Mouse (Mus musculus) heart, adult 2 months (tissue): ENCODE data around the gene Zfp62. TPM values are rescaled to one million over a fixed set of nuclear protein-coding genes. Genes with fewer than 3 reads are reported as not detected.
"Not testable (repeated sequence)": the region's sequence is repeated elsewhere in the genome, so short reads cannot be mapped to it uniquely, and the experiment has no call there.

Source experiments
- DNase-seq, 2 experiments: peaks; one replicate each; pipeline ENCODE4 v3.0.0; 2021
- H3K27ac ChIP-seq: fragments of 200-600 bp; 2 replicates; pipeline ENCODE4 v1.8.1; 2022
- H3K27me3 ChIP-seq: fragments of 200-500 bp; 2 replicates; pipeline ENCODE4 v1.6.1; 2012; ENCODE audit warnings: mild to moderate bottlenecking, low read length, inconsistent platforms, mixed read lengths; ENCODE audit not compliant: control insufficient read depth, insufficient read depth
- H3K36me3 ChIP-seq: fragments of 200-500 bp; 2 replicates; pipeline ENCODE4 v1.6.1; 2012; ENCODE audit warnings: low read length, inconsistent platforms; ENCODE audit not compliant: control insufficient read depth, insufficient read depth
- H3K4me1 ChIP-seq: fragments of 200-500 bp; 2 replicates; pipeline ENCODE4 v1.6.1; 2011; ENCODE audit warnings: low read length; ENCODE audit not compliant: control insufficient read depth, insufficient read depth
- H3K4me3 ChIP-seq: fragments of 200-600 bp; 2 replicates; pipeline ENCODE4 v1.8.1; 2022
- H3K79me2 ChIP-seq: fragments of 200-500 bp; replicated peaks from 2 replicates; pipeline ENCODE4 v1.6.1; 2012; ENCODE audit warnings: mild to moderate bottlenecking, inconsistent platforms, low read length, moderate library complexity, mixed read lengths; ENCODE audit not compliant: control insufficient read depth, insufficient read depth
- H3K9ac ChIP-seq: fragments of 200-500 bp; 2 replicates; pipeline ENCODE4 v1.6.1; 2012; ENCODE audit warnings: low read depth, mild to moderate bottlenecking, control low read depth, inconsistent platforms, low read length, mixed read lengths
- CTCF ChIP-seq: fragments of 200-600 bp; IDR thresholded peaks from 2 replicates; pipeline ENCODE4 v1.8.1; 2022; ENCODE audit warnings: antibody characterized with exemption, mild to moderate bottlenecking, moderate library complexity
- EP300 ChIP-seq: fragments of 200-500 bp; IDR thresholded peaks from 2 replicates; pipeline ENCODE4 v1.6.1; 2011; ENCODE audit warnings: low read depth, low read length, control low read depth; ENCODE audit not compliant: insufficient read depth
- POLR2A ChIP-seq: fragments of 200-500 bp; IDR thresholded peaks from 2 replicates; pipeline ENCODE4 v1.6.1; 2011; ENCODE audit warnings: mild to moderate bottlenecking, low read depth, low read length, control low read depth; ENCODE audit not compliant: insufficient read depth
- WGBS: fragments of 180-500 bp; shearing (Covaris S2); methylation state at CpG from one replicate; pipeline ENCODE4 v1.1.7; 2018; 5-methylcytosine and 5-hydroxymethylcytosine counted together
- intact Hi-C: fragments of 180-260 bp; cut with DNase I; formaldehyde crosslinking; loops from one replicate; pipeline ENCODE4 v1.15.1; 2025
- polyA plus RNA-seq: library from polyadenylated mRNA; depleted of rRNA; stranded (reverse); fragments of >200 nt; gene quantifications from 2 replicates; pipeline ENCODE4 v1.2.3, GENCODE M21; 2012
- total RNA-seq, 2 experiments: library from RNA; stranded (reverse); gene quantifications; 2 replicates each; pipeline ENCODE4 v1.2.3; 2021

The Zfp62 gene
- total and polyA plus RNA-seq, 3 experiments = 2.9 to 28.9 (median 23.9) TPM

- peaks cover 3% of the 10 kb centered on the region for H3K36me3 ChIP-seq
- H3K27me3 ChIP-seq = no peaks in the 10 kb centered on the region
- TF ChIP-seq POLR2A (no peak), CTCF (no peak), EP300 (no peak)
- intact Hi-C loops = no loop called here
- no peak overlapping the region for H3K9ac ChIP-seq
- H3K4me1 ChIP-seq = peaks cover 1% of the 10 kb centered on the region
- H3K4me3 ChIP-seq = no peak overlapping the region
- 75% methylated on average over 8 of the region's 8 CpGs for WGBS
- no peak for DNase-seq
- H3K79me2 ChIP-seq = no peaks in the 10 kb centered on the region
- H3K27ac ChIP-seq = no peak overlapping the region; the same call in 1 of the 2 replicates
Observed at GRCm38 (mm10) chr11:49175345-49175744, 27.7 kb upstream of the Zfp62 start.

- DNase-seq, H3K4me3 ChIP-seq, H3K36me3 ChIP-seq, intact Hi-C loops, H3K4me1 ChIP-seq, H3K9ac ChIP-seq, H3K79me2 ChIP-seq, H3K27me3 ChIP-seq: not testable (repeated sequence)
- WGBS = 45% methylated on average over 4 of the region's 4 CpGs
- peak overlapping the region; percentile 26 for H3K27ac ChIP-seq
Observed at GRCm38 (mm10) chr11:49176047-49176779, 26.9 kb upstream of the Zfp62 start.

- no peak for DNase-seq
- Histone ChIP-seq H3K9ac (no peak overlapping the region), H3K79me2 (no peaks in the 10 kb centered on the region), H3K4me1 (peaks cover 1% of the 10 kb centered on the region; the same call in 1 of the 2 replicates), H3K27ac (peak overlapping the region; percentile 49), H3K36me3 (peaks cover 10% of the 10 kb centered on the region), H3K27me3 (no peaks in the 10 kb centered on the region), H3K4me3 (no peak overlapping the region)
- intact Hi-C loops = loop anchor here (5.0 kb wide), 1 partner anchor 36 kb away; no protein-coding TSS in a partner anchor
- 28% methylated on average over 1 of the region's 1 CpGs for WGBS
- TF ChIP-seq EP300 = no peak
- TF ChIP-seq CTCF = no peak
- TF ChIP-seq POLR2A = no peak
Observed at GRCm38 (mm10) chr11:49183172-49183571, 19.9 kb upstream of the Zfp62 start.

- TF ChIP-seq POLR2A = no peak
- TF ChIP-seq CTCF = peak; percentile 70
- TF ChIP-seq EP300 = no peak
- WGBS = 46% methylated on average over 6 of the region's 6 CpGs
- Histone ChIP-seq H3K9ac (peak overlapping the region; percentile 53), H3K27ac (peak overlapping the region; percentile 85), H3K4me1 (peaks cover 1% of the 10 kb centered on the region; the same call in 1 of the 2 replicates), H3K36me3 (peaks cover 7% of the 10 kb centered on the region), H3K79me2 (no peaks in the 10 kb centered on the region), H3K27me3 (no peaks in the 10 kb centered on the region), H3K4me3 (peak overlapping the region; percentile 40)
- intact Hi-C loops = loop anchor here (2.0 to 5.0 kb wide), 3 partner anchors 72 to 314 kb away; partner anchors contain the start of genes Irgm1 and Olfr1396
- DNase-seq = no peak
Observed at GRCm38 (mm10) chr11:49186452-49186851, 16.6 kb upstream of the Zfp62 start.

- Histone ChIP-seq H3K9ac (peak within 1 kb of the TSS; percentile 53), H3K79me2 (no peaks in the 10 kb centered on the region), H3K27ac (peak within 1 kb of the TSS; percentile 85), H3K4me3 (peak within 1 kb of the TSS; percentile 40), H3K4me1 (peaks cover 1% of the 10 kb centered on the region; the same call in 1 of the 2 replicates), H3K36me3 (peaks cover 2% of the 10 kb centered on the region; the same call in 1 of the 2 replicates), H3K27me3 (no peaks in the 10 kb centered on the region)
- intact Hi-C loops = loop anchor here (2.0 to 5.0 kb wide), 3 partner anchors 72 to 315 kb away; partner anchors contain the start of genes Irgm1 and Olfr1396
- DNase-seq = no peak
- TF ChIP-seq EP300 = no peak
- peak; percentile 77 for TF ChIP-seq POLR2A
- WGBS = 40% methylated on average over 8 of the region's 8 CpGs
Observed at GRCm38 (mm10) chr11:49186955-49187488, 16.1 kb upstream of the Zfp62 start, which contains the start of gene Btnl9. TSS of gene Btnl9 (minus strand) at chr11:49187159.

GRCm38 (mm10) chr11:49187701-49188100 is 15.4 kb upstream of the Zfp62 start:
- 54% methylated on average over 10 of the region's 10 CpGs for WGBS
- peaks cover 1% of the 10 kb centered on the region; the same call in 1 of the 2 replicates for H3K36me3 ChIP-seq
- H3K27me3 ChIP-seq = no peaks in the 10 kb centered on the region
- TF ChIP-seq POLR2A (no peak), CTCF (no peak), EP300 (no peak)
- peak overlapping the region; percentile 85 for H3K27ac ChIP-seq
- no peaks in the 10 kb centered on the region for H3K79me2 ChIP-seq
- peak overlapping the region; percentile 7; the same call in 1 of the 2 replicates for H3K4me3 ChIP-seq
- 0 out of 2 replicates have a peak overlapping the region, but pooled peaks have one; percentile 2 for H3K9ac ChIP-seq
- no peak for DNase-seq
- peaks cover 1% of the 10 kb centered on the region; the same call in 1 of the 2 replicates for H3K4me1 ChIP-seq
- intact Hi-C loops = loop anchor here (2.0 to 5.0 kb wide), 3 partner anchors 73 to 315 kb away; partner anchors contain the start of genes Irgm1 and Olfr1396
